Mouse (Mus musculus) kidney, adult 2 months (tissue): ENCODE data around the gene Plekhf1.

ENCODE experiments used
- CTCF ChIP-seq: fragments of 200-500 bp; conservative IDR thresholded peaks from 2 replicates; pipeline ENCODE4 v1.5.1; 2011; ENCODE audit warnings: low read depth, mild to moderate bottlenecking, control low read depth, low read length, moderate library complexity, mixed read lengths; ENCODE audit not compliant: insufficient read depth, insufficient read length
- POLR2A ChIP-seq: fragments of 200-500 bp; IDR thresholded peaks from one replicate; pipeline ENCODE4 v1.6.1; 2011; ENCODE audit warnings: low read depth, low read length, control low read depth

- no peak for TF ChIP-seq CTCF
- no peak for TF ChIP-seq POLR2A
Measured at GRCm38 (mm10) chr7:38188281-38189075, 39.3 kb downstream of the Plekhf1 start.
